Mouse (Mus musculus) liver, embryonic 11.5 days (tissue): ENCODE measurements around the gene Mapk1. TPM values are rescaled to one million over a fixed set of nuclear protein-coding genes. Genes with fewer than 3 reads are reported as not detected.
A peak's percentile ranks its signal among the peaks of the same experiment; 100 is the strongest.

Source experiments
- ATAC-seq: fragments of 200-750 bp; cut with Nextera tagmentation; replicated peaks from 2 replicates; pipeline ENCODE4 v1.8.0; 2017; ENCODE audit warnings: moderate number of reproducible peaks, mild to moderate bottlenecking, moderate TSS enrichment, moderate library complexity; ENCODE audit not compliant: low FRiP score
- DNase-seq: peaks from one replicate; pipeline ENCODE4 v3.0.0-alpha.2; 2017; ENCODE audit warnings: low spot score
- H3K27ac ChIP-seq: fragments of 300-500 bp; sonication (generic); 2 replicates; pipeline ENCODE4 v1.5.1; 2014; ENCODE audit warnings: mild to moderate bottlenecking, low read depth, low read length, control low read depth
- H3K27me3 ChIP-seq: fragments of 300-500 bp; sonication (generic); replicated peaks from 2 replicates; pipeline ENCODE4 v1.6.1; 2014; ENCODE audit warnings: low read length, mixed read lengths; ENCODE audit not compliant: control insufficient read depth, insufficient read depth
- H3K36me3 ChIP-seq: fragments of 300-500 bp; sonication (generic); 2 replicates; pipeline ENCODE4 v1.6.1; 2014; ENCODE audit warnings: mild to moderate bottlenecking, low read length, moderate library complexity, mixed read lengths; ENCODE audit not compliant: control insufficient read depth, insufficient read depth
- H3K4me1 ChIP-seq: fragments of 300-500 bp; sonication (generic); replicated peaks from 2 replicates; pipeline ENCODE4 v1.6.1; 2014; ENCODE audit warnings: low read length, mixed read lengths; ENCODE audit not compliant: control insufficient read depth, insufficient read depth
- H3K4me2 ChIP-seq: fragments of 300-500 bp; sonication (generic); 2 replicates; pipeline ENCODE4 v1.6.1; 2014; ENCODE audit warnings: mild to moderate bottlenecking, control low read depth, moderate library complexity
- H3K4me3 ChIP-seq: fragments of 300-500 bp; sonication (generic); 2 replicates; pipeline ENCODE4 v1.5.1; 2014; ENCODE audit warnings: low read depth, low read length, control low read depth
- H3K9ac ChIP-seq: fragments of 300-500 bp; sonication (generic); 2 replicates; pipeline ENCODE4 v1.6.1; 2014; ENCODE audit warnings: low read depth, low read length, control low read depth
- H3K9me3 ChIP-seq: fragments of 300-500 bp; sonication (generic); 2 replicates; pipeline ENCODE4 v1.6.1; 2016; ENCODE audit warnings: low read length, inconsistent platforms, mixed read lengths; ENCODE audit not compliant: control insufficient read depth
- WGBS: fragments of 180-500 bp; shearing (Covaris S2); extraction: QIAGEN DNeasy Blood & Tissue Kit; methylation state at CpG from one replicate; pipeline ENCODE4 v1.1.7; 2014; 5-methylcytosine and 5-hydroxymethylcytosine counted together
- polyA plus RNA-seq: library from polyadenylated mRNA; unstranded; fragments of >200 nt; fragmentation: Nextera tagmentation; extraction: Ambion mirVana; gene quantifications from 2 replicates; pipeline ENCODE4 v1.2.1, GENCODE M21; 2014

Mapk1 gene
- polyA plus RNA-seq, 1 experiment from 2014 or later, result 177 TPM

GRCm38 (mm10) chr16:17055584-17055983 lies 72.4 kb downstream of the Mapk1 start:
- ATAC-seq (no peak), DNase-seq (no peak)
- 79% methylated on average over 3 of the region's 3 CpGs for WGBS

DNA sequence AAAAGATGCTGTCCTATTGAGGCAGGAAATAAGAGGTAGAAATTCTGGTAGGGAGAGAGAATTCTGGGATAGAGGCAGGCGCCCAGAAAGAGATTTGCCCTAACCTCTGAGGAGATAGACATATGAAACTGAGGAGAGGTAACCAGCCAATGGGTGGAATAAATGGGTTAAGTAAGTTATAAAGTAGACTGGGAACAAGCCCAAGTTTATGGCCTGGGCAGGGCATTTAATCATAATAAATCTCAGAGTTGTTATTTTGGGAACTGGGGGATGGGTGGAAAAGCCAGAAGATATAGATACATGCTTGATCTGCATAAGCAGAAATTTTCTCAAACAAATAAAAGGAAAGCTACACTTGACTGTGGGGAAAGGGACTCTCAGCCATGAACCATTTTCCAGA lies 79.2 kb downstream of the Mapk1 start:
- Histone ChIP-seq H3K36me3 (no peaks in the 10 kb centered on the region), H3K27ac (no peak overlapping the region), H3K27me3 (no peaks in the 10 kb centered on the region), H3K4me3 (no peak overlapping the region), H3K4me1 (no peaks in the 10 kb centered on the region), H3K9me3 (no peaks in the 10 kb centered on the region), H3K9ac (no peak overlapping the region), H3K4me2 (no peak overlapping the region)
- ATAC-seq (no peak), DNase-seq (no peak)
- WGBS, result 70% methylated on average over 1 of the region's 1 CpGs

More at GRCm38 (mm10) chr16:17055584-17055983, 72.4 kb downstream of the Mapk1 start:
- Histone ChIP-seq H3K9me3 (no peaks in the 10 kb centered on the region), H3K4me2 (no peak overlapping the region), H3K36me3 (no peaks in the 10 kb centered on the region), H3K27me3 (no peaks in the 10 kb centered on the region), H3K4me3 (no peak overlapping the region), H3K9ac (no peak overlapping the region), H3K27ac (no peak overlapping the region), H3K4me1 (no peaks in the 10 kb centered on the region)

- no peaks in the 10 kb centered on the region for H3K36me3 ChIP-seq
- H3K4me1 ChIP-seq, result no peaks in the 10 kb centered on the region
- no peak overlapping the region for H3K9ac ChIP-seq
- no peaks in the 10 kb centered on the region for H3K9me3 ChIP-seq
- H3K27me3 ChIP-seq, result no peaks in the 10 kb centered on the region
- no peak overlapping the region for H3K27ac ChIP-seq
- H3K4me2 ChIP-seq, result no peak overlapping the region
- ATAC-seq (no peak), DNase-seq (no peak)
- H3K4me3 ChIP-seq, result no peak overlapping the region
- 54% methylated on average over 2 of the region's 2 CpGs for WGBS
Measured at GRCm38 (mm10) chr16:17067552-17067951, 84.4 kb downstream of the Mapk1 start.

- peak within 1 kb of the TSS; percentile 76 for H3K4me3 ChIP-seq
- ATAC-seq, result peak; percentile 80
- WGBS, result under 1% methylated on average over 76 of the region's 76 CpGs
- H3K27ac ChIP-seq, result 0 out of 2 replicates have a peak within 1 kb of the TSS, but pooled peaks have one; percentile 46
- H3K4me1 ChIP-seq, result no peaks in the 10 kb centered on the region
- no peaks in the 10 kb centered on the region for H3K9me3 ChIP-seq
- DNase-seq, result peak; percentile 84
- H3K36me3 ChIP-seq, result no peaks in the 10 kb centered on the region
- no peaks in the 10 kb centered on the region for H3K27me3 ChIP-seq
- peak within 1 kb of the TSS; percentile 95 for H3K4me2 ChIP-seq
- H3K9ac ChIP-seq, result peak within 1 kb of the TSS; percentile 67
Measured at GRCm38 (mm10) chr16:17069511-17070443, 86.6 kb downstream of the Mapk1 start, which contains the start of gene Ypel1. Ypel1 (plus strand) TSS chr16:17069696.

GRCm38 (mm10) chr16:17070716-17071115 lies 87.5 kb downstream of the Mapk1 start:
- ATAC-seq, result no peak

DNA sequence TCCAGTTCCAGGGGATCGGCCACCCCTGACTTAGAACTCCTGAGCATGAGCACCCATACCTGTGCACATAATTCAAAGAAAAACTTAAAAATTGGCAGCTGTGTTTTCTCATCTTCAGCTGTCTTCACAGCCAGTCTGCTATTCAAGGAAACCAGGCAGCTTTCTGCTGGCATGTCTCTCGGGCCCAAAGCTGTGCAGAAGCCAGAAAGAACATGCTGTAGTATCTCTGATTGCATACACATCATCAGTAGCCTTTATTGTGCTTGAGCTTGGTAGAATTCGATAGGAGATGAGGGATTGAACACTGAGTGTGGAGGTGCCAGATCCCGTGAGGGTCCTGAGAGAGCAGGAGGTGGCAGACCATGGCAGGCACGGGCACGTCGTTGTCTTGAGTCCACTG lies 89.8 kb downstream of the Mapk1 start:
- Histone ChIP-seq H3K36me3 (no peaks in the 10 kb centered on the region), H3K4me3 (no peak overlapping the region), H3K27ac (no peak overlapping the region), H3K4me2 (no peak overlapping the region), H3K27me3 (no peaks in the 10 kb centered on the region), H3K4me1 (no peaks in the 10 kb centered on the region), H3K9ac (no peak overlapping the region), H3K9me3 (peaks cover 3% of the 10 kb centered on the region; the same call in 1 of the 2 replicates)
- ATAC-seq (no peak), DNase-seq (no peak)
- WGBS, result 85% methylated on average over 7 of the region's 7 CpGs

More at GRCm38 (mm10) chr16:17070716-17071115, 87.5 kb downstream of the Mapk1 start:
- Histone ChIP-seq H3K9me3 (peaks cover 2% of the 10 kb centered on the region; the same call in 1 of the 2 replicates), H3K27me3 (no peaks in the 10 kb centered on the region), H3K4me1 (no peaks in the 10 kb centered on the region), H3K27ac (no peak overlapping the region), H3K36me3 (no peaks in the 10 kb centered on the region), H3K4me2 (peak overlapping the region; percentile 95), H3K9ac (no peak overlapping the region), H3K4me3 (peak overlapping the region; percentile 76)
- 46% methylated on average over 6 of the region's 6 CpGs for WGBS
- no peak for DNase-seq

GRCm38 (mm10) chr16:17076301-17076700 lies 93.1 kb downstream of the Mapk1 start:
- DNase-seq, result no peak
- no peak overlapping the region for H3K4me3 ChIP-seq
- no peak overlapping the region for H3K27ac ChIP-seq
- ATAC-seq, result no peak
- no peak overlapping the region for H3K4me2 ChIP-seq
- WGBS, result 80% methylated on average over 2 of the region's 2 CpGs
- H3K27me3 ChIP-seq, result no peaks in the 10 kb centered on the region
- H3K36me3 ChIP-seq, result no peaks in the 10 kb centered on the region
- H3K9ac ChIP-seq, result no peak overlapping the region
- H3K9me3 ChIP-seq, result peaks cover 3% of the 10 kb centered on the region; the same call in 1 of the 2 replicates
- no peaks in the 10 kb centered on the region for H3K4me1 ChIP-seq

DNA sequence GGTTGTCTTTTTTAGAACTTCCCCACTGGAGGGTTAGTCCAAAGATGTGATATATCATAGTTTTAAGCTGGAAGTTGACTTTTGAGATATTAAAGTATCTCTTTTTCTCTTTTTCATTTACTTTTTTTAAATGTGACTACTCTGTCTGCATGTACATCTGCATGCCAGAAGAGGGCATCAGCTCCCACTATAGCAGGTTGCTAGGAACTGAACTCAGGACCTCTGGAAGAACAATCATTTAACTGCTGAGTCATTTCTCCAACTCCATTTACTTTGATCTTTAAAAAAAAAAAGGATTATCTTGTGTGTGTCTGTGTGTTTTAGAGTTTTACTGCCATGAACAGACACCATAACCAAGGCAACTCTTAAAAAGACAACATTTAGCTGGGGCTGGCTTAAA lies 93.7 kb downstream of the Mapk1 start:
- Histone ChIP-seq H3K27me3 (no peaks in the 10 kb centered on the region), H3K4me1 (no peaks in the 10 kb centered on the region), H3K36me3 (no peaks in the 10 kb centered on the region), H3K4me2 (no peak overlapping the region), H3K9me3 (peaks cover 3% of the 10 kb centered on the region; the same call in 1 of the 2 replicates), H3K9ac (no peak overlapping the region), H3K4me3 (no peak overlapping the region), H3K27ac (no peak overlapping the region)
- DNase-seq (no peak), ATAC-seq (no peak)
